Mouse (Mus musculus) brain, adult 10 weeks (tissue): ENCODE measurements around the gene Mrps21. TPM values are rescaled to one million over a fixed set of nuclear protein-coding genes. Genes with fewer than 3 reads are reported as not detected.

Source experiments
- polyA plus RNA-seq: library from polyadenylated mRNA; stranded (reverse); fragments of 350-450 nt; fragmentation: Illumina TruSeq; extraction: RNeasy Lipid Tissue Mini Kit (QIAGEN cat#74804); gene quantifications from one replicate; pipeline ENCODE4 v1.2.3, GENCODE M21; 2015; ENCODE audit warnings: low read depth, low replicate concordance

Gene Mrps21
- polyA plus RNA-seq, result 282 TPM

GRCm38 (mm10) chr3:95871392-95871867 is at the start of gene Mrps21:
TSS of gene Mrps21 (minus strand) at chr3:95871519.

GRCm38 (mm10) chr3:95904568-95904967 is 33.2 kb upstream of the Mrps21 start, which contains the start of gene Car14:
TSS of gene Car14 (minus strand) at chr3:95904691.

GRCm38 (mm10) chr3:95893606-95894316 is 22.4 kb upstream of the Mrps21 start, which contains the start of gene Aph1a:
TSS of gene Aph1a (plus strand) at chr3:95893969.

GRCm38 (mm10) chr3:95891211-95892065 is 20.1 kb upstream of the Mrps21 start, which contains the start of gene BC028528:
TSS of gene BC028528 (minus strand) at chr3:95892005.

DNA sequence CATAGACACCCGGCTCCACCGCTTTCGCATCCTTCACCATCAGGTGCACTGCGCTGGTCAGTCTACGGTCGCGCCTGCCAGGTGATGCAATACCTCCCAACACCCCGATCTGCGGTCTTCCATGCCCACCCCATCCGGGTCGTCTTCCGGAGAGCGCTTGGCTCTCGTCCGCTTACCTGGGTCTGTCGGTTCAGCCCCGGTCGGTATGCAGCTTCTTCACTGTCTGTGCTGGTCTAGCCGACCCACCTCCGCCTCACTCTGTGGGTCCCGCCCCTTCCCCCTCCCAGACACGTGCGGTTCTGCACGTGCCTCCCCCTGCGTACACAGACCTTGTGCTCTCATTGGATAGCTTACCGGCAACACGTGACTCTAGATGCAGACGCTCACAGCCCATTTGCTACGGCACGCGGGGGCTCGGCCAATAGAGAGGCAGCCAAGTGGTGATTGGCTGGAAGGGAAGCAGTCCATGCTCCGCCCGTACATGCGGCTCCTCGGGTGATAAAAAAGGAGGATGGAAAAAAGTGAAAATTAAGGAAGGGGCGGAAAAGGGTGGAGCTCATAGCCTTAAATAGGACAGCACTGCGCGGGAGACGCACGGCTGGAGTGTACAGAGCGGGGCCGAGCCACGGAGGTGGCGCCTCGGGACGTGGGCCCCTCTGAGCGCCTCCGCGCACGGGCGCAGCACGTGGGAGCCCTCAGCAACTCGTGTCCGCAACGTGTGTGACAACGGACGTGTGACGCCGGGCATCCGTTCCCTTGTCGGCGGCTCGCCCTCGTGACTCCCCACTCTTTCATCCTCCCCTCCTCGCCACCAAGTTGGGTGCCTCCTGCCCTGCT is 10.9 kb upstream of the Mrps21 start, which contains the start of gene Ciart:
TSS of gene Ciart (minus strand) at position 273 of the 837 bp plus-strand sequence.

GRCm38 (mm10) chr3:95855502-95856089 is 15.7 kb downstream of the Mrps21 start, which contains the start of gene Prpf3:
TSS of gene Prpf3 (minus strand) at chr3:95855885.

DNA sequence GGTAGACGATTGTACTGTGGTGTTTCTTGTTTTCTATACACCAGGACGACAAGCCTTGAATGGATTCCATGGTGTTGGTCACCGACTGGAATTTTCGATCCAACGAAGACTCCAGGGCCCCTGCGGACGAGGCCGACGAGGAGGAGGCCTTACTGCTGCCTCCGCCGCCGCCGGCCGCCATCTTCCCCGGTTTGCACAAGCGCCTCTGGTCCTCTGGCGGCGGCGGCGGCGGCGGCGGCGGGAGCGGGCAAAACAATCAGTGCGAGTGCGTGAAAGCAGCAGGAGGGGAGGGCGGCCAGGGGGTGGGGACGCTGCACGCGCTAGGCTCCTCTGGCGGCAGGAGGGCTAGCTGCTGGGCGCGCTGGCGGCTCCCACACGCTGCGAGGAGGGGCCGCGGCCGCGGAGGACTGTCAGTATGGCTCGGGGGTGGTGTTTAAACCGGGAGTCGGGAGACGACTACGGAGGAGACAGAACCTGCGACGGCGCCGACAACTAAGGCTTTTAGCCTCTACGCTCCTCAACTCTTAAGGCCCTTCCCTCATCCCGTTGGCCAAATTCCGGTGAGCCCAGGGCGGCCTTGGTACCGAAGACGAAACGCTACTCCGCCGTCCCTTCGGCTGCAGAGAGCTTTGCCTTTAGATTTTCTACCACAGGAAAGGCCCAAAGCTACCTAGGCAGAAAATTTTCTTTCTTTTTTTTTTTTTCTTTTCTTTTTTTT is 52.6 kb downstream of the Mrps21 start, which contains the start of gene Rprd2:
TSS of gene Rprd2 (minus strand) at position 293 of the 718 bp plus-strand sequence.

Other genes with a start within 250 kb of the Mrps21 start
- 489 TPM for gene Ensa, start 246.5 kb downstream of the Mrps21 start, polyA plus RNA-seq
- 55.3 TPM for gene Mcl1, start 212.7 kb downstream of the Mrps21 start, polyA plus RNA-seq
- 5.2 TPM for gene Adamtsl4, start 183.6 kb downstream of the Mrps21 start, polyA plus RNA-seq
- 7.9 TPM for gene Ecm1, start 131.9 kb downstream of the Mrps21 start, polyA plus RNA-seq
- gene Tars2, start 111.3 kb downstream of the Mrps21 start, polyA plus RNA-seq, result 30.4 TPM
- gene Rprd2, start 52.7 kb downstream of the Mrps21 start, polyA plus RNA-seq, result 21.0 TPM
- gene Prpf3, start 15.6 kb downstream of the Mrps21 start, polyA plus RNA-seq, result 25.4 TPM
- gene Ciart, start 10.7 kb upstream of the Mrps21 start, polyA plus RNA-seq, result 21.2 TPM
- 11.2 TPM for gene BC028528, start 20.5 kb upstream of the Mrps21 start, polyA plus RNA-seq
- gene Aph1a, start 22.4 kb upstream of the Mrps21 start, polyA plus RNA-seq, result 72.2 TPM
- gene Car14, start 33.2 kb upstream of the Mrps21 start, polyA plus RNA-seq, result 23.3 TPM
- gene Anp32e, start 57.7 kb upstream of the Mrps21 start, polyA plus RNA-seq, result 78.9 TPM
- 74.5 TPM for gene Plekho1, start 124.5 kb upstream of the Mrps21 start, polyA plus RNA-seq
- gene Vps45, start 186.9 kb upstream of the Mrps21 start, polyA plus RNA-seq, result 46.0 TPM
- 20.0 TPM for gene Otud7b, start 233.0 kb upstream of the Mrps21 start, polyA plus RNA-seq